In genomic region chr5:138864166-138864565, GRCm38 (mm10) we compare ENCODE assay signal across 24 mouse cellular contexts. TPM values are rescaled to one million over a fixed set of nuclear protein-coding genes. Genes with fewer than 3 reads are reported as not detected.
DNase-seq lines count a peak whose midpoint lies in the region; ATAC-seq lines count a peak whose summit lies in the region.
"Had no signal": no experiment of that assay in that cellular context is flagged by ENCODE, and none has a peak within 500 bp of the region (broad histone marks: within the 10 kb centered on the region; RNA-seq: fewer than 3 reads in every experiment).

No protein-coding gene starts in this region.

- H3K36me3 ChIP-seq in hindbrain, embryonic 16.5 days (ENCODE audit: control insufficient read depth, insufficient read depth, low read length) = no peaks in the 10 kb centered on the region
- H3K36me3 ChIP-seq in hindbrain, embryonic 12.5 days = no peaks in the 10 kb centered on the region
- H3K36me3 ChIP-seq in lung, embryonic 15.5 days = no peaks in the 10 kb centered on the region
- H3K36me3 ChIP-seq in stomach, embryonic 16.5 days (ENCODE audit: control insufficient read depth, insufficient read depth, low read length) = no peaks in the 10 kb centered on the region
- H3K36me3 ChIP-seq: embryonic facial prominence, embryonic 10.5 days; heart, embryonic 15.5 days had no signal

- no peaks in the 10 kb centered on the region for H3K27me3 ChIP-seq in hindbrain, embryonic 16.5 days (replicated peaks; ENCODE audit: control insufficient read depth, insufficient read depth, low read length)
- no peaks in the 10 kb centered on the region for H3K27me3 ChIP-seq in hindbrain, embryonic 12.5 days
- no peaks in the 10 kb centered on the region for H3K27me3 ChIP-seq in lung, embryonic 15.5 days
- H3K27me3 ChIP-seq in stomach, embryonic 16.5 days (ENCODE audit: control insufficient read depth, insufficient read depth, low read length) = no peaks in the 10 kb centered on the region
- H3K27me3 ChIP-seq: forebrain, embryonic 13.5 days; heart, embryonic 15.5 days had no signal

- no peaks in the 10 kb centered on the region for H3K4me1 ChIP-seq in hindbrain, embryonic 16.5 days (ENCODE audit: control insufficient read depth, insufficient read depth, low read depth, low read length)
- H3K4me1 ChIP-seq in hindbrain, embryonic 12.5 days = peaks cover 5% of the 10 kb centered on the region; the same call in 1 of the 2 replicates
- peaks cover 17% of the 10 kb centered on the region for H3K4me1 ChIP-seq in lung, embryonic 15.5 days
- peaks cover 19% of the 10 kb centered on the region for H3K4me1 ChIP-seq in stomach, embryonic 16.5 days (ENCODE audit: control insufficient read depth, insufficient read depth, low read length)
- H3K4me1 ChIP-seq: embryonic facial prominence, embryonic 10.5 days had no signal

- no peak overlapping the region for H3K27ac ChIP-seq in hindbrain, embryonic 16.5 days (ENCODE audit: low read depth, low read length)
- H3K27ac ChIP-seq in hindbrain, embryonic 12.5 days = no peak overlapping the region
- peak overlapping the region; percentile 52; the same call in 1 of the 2 replicates for H3K27ac ChIP-seq in lung, embryonic 15.5 days
- peak overlapping the region; percentile 85 for H3K27ac ChIP-seq in stomach, embryonic 16.5 days (ENCODE audit: low read length)
- H3K27ac ChIP-seq: embryonic facial prominence, embryonic 10.5 days; forebrain, embryonic 13.5 days; heart, adult 2 months; heart, embryonic 15.5 days had no signal

- ATAC-seq in hindbrain, embryonic 16.5 days = 0 out of 2 replicates have a peak, but pooled peaks have one; percentile 14
- ATAC-seq in hindbrain, embryonic 12.5 days (ENCODE audit: low FRiP score) = no peak
- no peak for ATAC-seq in lung, embryonic 15.5 days (ENCODE audit: borderline replicate concordance, extremely low read depth, low FRiP score, low TSS enrichment)
- 0 out of 2 replicates have a peak, but pooled peaks have one; percentile 1 for ATAC-seq in stomach, embryonic 16.5 days (ENCODE audit: insufficient read depth, low FRiP score)
- ATAC-seq: forebrain, embryonic 13.5 days; forebrain, postnatal 0 days had no signal

- DNase-seq in left cerebral cortex, postnatal 4 days = peak; percentile 45
- DNase-seq in left cerebral cortex, postnatal 25 days (ENCODE audit: low spot score in 2 of 2) = no peak
- DNase-seq in lung, postnatal 14 days = no peak
- no peak for DNase-seq in urinary bladder, postnatal 25 days (ENCODE audit: low spot score)
- DNase-seq: adrenal gland, postnatal 10 days; forebrain, postnatal 0 days; heart, adult 2 months had no signal

- H3K4me2 ChIP-seq in hindbrain, embryonic 16.5 days (ENCODE audit: low read length) = no peak overlapping the region
- no peak overlapping the region for H3K4me2 ChIP-seq in hindbrain, embryonic 12.5 days (replicated peaks)
- H3K4me2 ChIP-seq in lung, embryonic 15.5 days = no peak overlapping the region
- no peak overlapping the region for H3K4me2 ChIP-seq in stomach, embryonic 16.5 days (ENCODE audit: low read depth, low read length)
- H3K4me2 ChIP-seq: forebrain, embryonic 13.5 days; heart, embryonic 11.5 days; heart, embryonic 15.5 days had no signal

- intact Hi-C loops in left cerebral cortex, postnatal 4 days (cut with DNase I) = no loop called here
- intact Hi-C loops in left cerebral cortex, postnatal 25 days (cut with DNase I) = no loop called here

- H3K9ac ChIP-seq in hindbrain, embryonic 16.5 days (ENCODE audit: low read depth, low read length) = no peak overlapping the region
- H3K9ac ChIP-seq in hindbrain, embryonic 12.5 days = no peak overlapping the region
- H3K9ac ChIP-seq in lung, embryonic 15.5 days = no peak overlapping the region
- no peak overlapping the region for H3K9ac ChIP-seq in stomach, embryonic 16.5 days (ENCODE audit: low read length)
- H3K9ac ChIP-seq: forebrain, embryonic 13.5 days; forebrain, postnatal 0 days; heart, embryonic 15.5 days had no signal

- H3K9me3 ChIP-seq in hindbrain, embryonic 16.5 days (ENCODE audit: control insufficient read depth, low read length) = no peaks in the 10 kb centered on the region
- no peaks in the 10 kb centered on the region for H3K9me3 ChIP-seq in hindbrain, embryonic 12.5 days (replicated peaks)
- no peaks in the 10 kb centered on the region for H3K9me3 ChIP-seq in lung, embryonic 15.5 days
- no peaks in the 10 kb centered on the region for H3K9me3 ChIP-seq in stomach, embryonic 16.5 days (replicated peaks; ENCODE audit: control insufficient read depth, low read length)
- H3K9me3 ChIP-seq: embryonic facial prominence, embryonic 10.5 days; forebrain, embryonic 13.5 days; heart, embryonic 15.5 days had no signal

- H3K4me3 ChIP-seq in hindbrain, embryonic 16.5 days (ENCODE audit: low read length) = no peak overlapping the region
- no peak overlapping the region for H3K4me3 ChIP-seq in hindbrain, embryonic 12.5 days
- H3K4me3 ChIP-seq in lung, embryonic 15.5 days = no peak overlapping the region
- no peak overlapping the region for H3K4me3 ChIP-seq in stomach, embryonic 16.5 days (replicated peaks; ENCODE audit: low read length)
- H3K4me3 ChIP-seq: embryonic facial prominence, embryonic 10.5 days; forebrain, embryonic 13.5 days; heart, adult 2 months; heart, embryonic 15.5 days had no signal

RNA-seq across cellular contexts. Expression of gene Gm5294, which starts 44.3 kb away (rescaled TPM):
- 0.60 and 0.93 TPM in 2 replicates for polyA plus RNA-seq in hindbrain, embryonic 16.5 days (2015; fragmentation: Nextera tagmentation; extraction: Ambion mirVana)
- 0.46 and 0.64 TPM in 2 replicates for polyA plus RNA-seq in hindbrain, embryonic 12.5 days (2016; fragmentation: Nextera tagmentation; extraction: Ambion mirVana)
- total RNA-seq in left cerebral cortex, postnatal 4 days (2021) = not detected
- total RNA-seq in left cerebral cortex, postnatal 25 days (2021) = not detected
- polyA plus RNA-seq in lung, embryonic 15.5 days (2015; fragmentation: Nextera tagmentation; extraction: Ambion mirVana) = not detected in 2 replicates
- polyA plus RNA-seq in stomach, embryonic 16.5 days (2015; fragmentation: Nextera tagmentation; extraction: Ambion mirVana) = not detected in 2 replicates
- total RNA-seq: adrenal gland, postnatal 10 days; adrenal gland, postnatal 4 days; forebrain, postnatal 0 days; gastrocnemius, adult 18-20 months; gastrocnemius, postnatal 14 days; heart, adult 2 months; heart, postnatal 14 days; hematopoietic stem cell, adult 5-6 weeks; MEL had no signal
- polyA plus RNA-seq: C2C12; embryonic facial prominence, embryonic 10.5 days; embryonic facial prominence, embryonic 14.5 days; forebrain, embryonic 13.5 days; forebrain, postnatal 0 days; gonadal fat pad, adult 2 months; heart, adult 2 months; heart, embryonic 11.5 days; heart, embryonic 15.5 days had no signal

Comparison
In these comparisons a context has a peak if more than half of its experiments do, and no peak if none do; other contexts are left out.
1. ATAC-seq: peak in hindbrain, embryonic 16.5 days (single experiment) and stomach, embryonic 16.5 days (single experiment); none in hindbrain, embryonic 12.5 days (single experiment) and lung, embryonic 15.5 days (single experiment).
2. H3K27ac ChIP-seq: peak in lung, embryonic 15.5 days (single experiment) and stomach, embryonic 16.5 days (single experiment); none in hindbrain, embryonic 16.5 days (single experiment) and hindbrain, embryonic 12.5 days (single experiment).